Mouse (Mus musculus) spleen, postnatal 4 days (tissue): ENCODE measurements around the gene Stx1b.
"Not testable (repeated sequence)": the region's sequence is repeated elsewhere in the genome, so short reads cannot be mapped to it uniquely, and the experiment has no call there.

Experiments used
- DNase-seq, 2 experiments: peaks; one replicate each; pipeline ENCODE4 v3.0.0; 2022; ENCODE audit warnings: low spot score in 2 of 2

The Stx1b gene

DNA sequence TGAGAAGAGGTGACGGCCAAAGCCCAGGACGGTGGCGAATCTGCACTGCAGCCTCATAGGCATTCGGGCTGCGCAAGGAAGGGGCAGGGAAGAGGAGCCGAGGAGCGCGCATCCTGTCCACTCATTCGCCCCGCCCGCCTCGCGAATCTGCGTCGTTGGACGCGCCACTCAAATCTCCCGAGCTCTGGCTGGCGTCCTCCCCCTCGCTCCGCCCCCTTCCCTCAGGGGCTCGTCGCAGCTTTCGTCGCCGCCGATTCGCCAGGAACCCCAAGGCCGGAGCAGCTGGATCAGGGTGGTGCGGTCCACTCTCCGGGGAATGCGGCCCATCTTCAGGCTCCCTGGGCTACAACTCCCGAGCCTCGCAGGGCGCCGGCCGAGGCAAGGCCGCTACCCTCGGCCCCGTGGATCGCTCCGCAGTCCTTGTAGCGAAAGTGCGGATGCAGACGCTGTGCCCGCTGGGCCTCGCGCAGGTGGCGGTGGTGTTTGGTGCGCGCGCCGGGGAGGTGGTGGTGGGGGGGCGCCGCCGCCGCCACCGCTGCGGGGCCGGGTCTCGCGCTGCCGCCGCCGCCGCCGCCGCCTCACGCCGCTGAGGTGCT lies 47.4 kb downstream of the Stx1b start:
- peak; percentile 97 to 98 for DNase-seq

DNA sequence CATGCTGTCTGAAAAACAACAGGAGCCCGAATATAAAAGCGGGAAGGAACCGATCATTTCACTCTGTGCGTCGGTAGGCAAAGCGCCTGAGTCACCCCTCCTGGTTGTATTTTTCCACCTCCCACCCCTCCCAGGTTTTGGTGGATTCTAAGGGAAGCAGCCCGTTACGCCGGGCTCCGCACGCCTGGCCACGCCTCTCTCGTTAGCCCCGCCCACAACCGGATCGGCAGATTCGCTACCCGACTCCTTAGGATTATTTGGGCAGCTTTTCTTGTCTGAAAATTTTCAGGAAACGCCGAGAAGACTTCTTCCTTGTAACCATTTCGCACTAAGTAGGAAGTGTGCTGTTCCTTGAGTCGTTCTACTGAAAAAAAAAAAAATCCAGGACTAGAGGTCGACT lies 47.9 kb downstream of the Stx1b start, which contains the start of gene Setd1a:
Gene Setd1a, plus strand, starts transcription at position 245 of the 400 bp plus-strand sequence.
- DNase-seq, result peak; percentile 88 to 96

DNA sequence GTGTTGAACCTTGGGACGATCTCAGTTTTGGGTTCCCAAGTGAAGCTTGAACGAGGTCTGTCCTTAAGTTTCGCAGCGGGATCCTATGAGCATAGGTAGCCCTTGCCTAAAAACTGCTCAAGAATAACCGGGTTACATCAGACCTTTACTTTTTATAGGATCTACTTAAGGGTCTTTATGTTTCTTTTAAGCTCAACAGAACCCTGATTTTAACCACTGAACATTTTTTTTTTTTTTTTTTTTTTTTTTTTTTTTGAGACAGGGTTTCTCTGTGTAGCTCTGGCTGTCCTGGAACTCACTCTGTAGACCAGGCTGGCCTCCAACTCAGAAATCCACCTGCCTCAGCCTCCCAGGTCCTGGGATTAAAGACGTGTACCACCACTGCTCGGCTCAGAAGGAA lies 48.5 kb downstream of the Stx1b start:
- DNase-seq, result not testable (repeated sequence)

DNA sequence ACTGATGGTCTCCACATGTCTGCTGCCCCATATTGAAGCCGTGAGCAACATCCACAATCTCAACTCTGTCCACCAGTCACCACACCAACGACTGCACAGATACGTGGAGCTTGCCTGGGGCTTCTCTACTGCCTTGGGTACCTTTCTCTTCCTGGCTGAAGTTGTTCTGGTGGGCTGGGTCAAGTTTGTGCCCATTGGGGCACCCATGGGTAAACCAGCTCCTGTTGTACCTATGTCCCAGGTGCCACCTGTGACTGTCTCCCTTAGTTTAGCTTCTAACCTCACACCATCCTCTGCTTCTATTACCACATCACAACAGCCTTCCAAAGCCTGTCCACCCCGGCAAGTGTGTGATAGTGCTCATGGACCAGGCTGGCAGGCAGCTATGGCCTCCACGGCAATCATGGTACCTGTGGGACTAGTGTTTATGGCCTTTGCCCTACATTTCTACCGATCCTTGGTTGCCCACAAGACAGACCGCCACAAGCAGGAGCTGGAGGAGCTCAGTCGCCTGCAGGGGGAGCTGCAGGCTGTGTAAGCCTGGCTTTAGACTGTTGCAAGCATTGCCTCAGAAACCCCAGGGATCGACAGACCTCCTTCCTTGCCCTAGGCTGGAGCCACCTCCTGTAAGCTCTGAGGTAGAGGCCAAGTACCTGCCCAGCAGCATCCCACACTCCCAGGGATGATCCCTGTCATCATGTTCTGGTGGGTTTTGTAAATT lies 50.5 kb downstream of the Stx1b start:
- DNase-seq, result peak; percentile 81 to 90

DNA sequence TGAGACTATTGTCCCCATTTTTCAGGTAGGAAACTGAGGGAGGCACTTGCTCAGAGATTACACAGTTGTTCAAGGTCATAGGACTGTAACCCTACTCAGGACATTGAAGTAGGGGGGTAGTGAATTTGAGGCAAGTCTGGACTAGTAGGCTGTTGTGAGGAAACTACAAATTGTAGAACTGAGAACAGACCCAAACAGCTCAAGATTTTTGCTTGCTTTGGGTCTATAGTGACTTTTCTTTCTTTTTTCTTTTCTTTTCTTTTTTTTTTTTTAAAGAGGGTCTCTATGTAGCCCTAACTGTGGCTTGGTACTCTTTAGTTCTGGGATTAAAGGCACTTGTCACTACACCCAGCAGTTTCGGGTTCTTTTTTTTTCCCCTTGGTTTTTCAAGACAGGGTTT lies 51.8 kb downstream of the Stx1b start:
- DNase-seq, result no peak

DNA sequence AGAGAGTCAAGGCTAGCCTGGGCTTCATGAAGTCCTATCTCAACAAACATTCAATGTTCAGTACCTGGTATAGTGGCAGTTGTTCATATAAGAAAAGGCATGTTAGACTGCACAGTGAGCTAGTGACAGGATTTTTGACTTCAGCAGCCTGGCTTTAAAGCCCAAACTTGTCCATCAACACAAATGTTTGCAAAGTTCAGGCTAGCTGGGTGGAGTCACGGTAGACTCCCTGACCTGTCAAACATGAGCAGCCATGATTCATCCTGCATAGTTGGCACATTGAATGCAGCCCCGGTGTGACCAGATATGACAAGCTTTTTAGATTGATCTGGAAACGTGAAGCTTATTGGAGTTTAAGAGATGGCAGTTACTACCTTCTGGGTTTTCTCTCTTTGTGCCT lies 52.3 kb downstream of the Stx1b start:
- no peak for DNase-seq

DNA sequence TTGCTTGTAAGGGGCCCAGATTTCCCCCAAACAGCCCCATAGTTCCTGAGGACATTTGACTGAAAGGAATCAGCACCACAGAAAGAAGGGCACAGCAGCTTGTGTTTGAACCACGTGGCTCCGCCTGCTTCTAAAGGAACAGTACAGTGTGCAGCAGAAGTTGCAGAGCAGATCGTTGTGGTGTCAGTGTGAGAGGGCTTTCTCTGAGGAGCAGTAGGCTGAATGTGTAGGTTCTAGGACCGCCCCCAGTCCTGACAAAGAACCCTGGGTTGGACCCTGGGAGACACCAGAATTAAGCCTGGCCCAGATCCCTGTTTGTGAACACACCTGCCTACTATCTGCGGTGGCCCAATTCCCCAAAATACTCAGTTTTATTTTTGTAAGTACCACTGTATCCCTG lies 53.1 kb downstream of the Stx1b start:
- DNase-seq, result no peak

DNA sequence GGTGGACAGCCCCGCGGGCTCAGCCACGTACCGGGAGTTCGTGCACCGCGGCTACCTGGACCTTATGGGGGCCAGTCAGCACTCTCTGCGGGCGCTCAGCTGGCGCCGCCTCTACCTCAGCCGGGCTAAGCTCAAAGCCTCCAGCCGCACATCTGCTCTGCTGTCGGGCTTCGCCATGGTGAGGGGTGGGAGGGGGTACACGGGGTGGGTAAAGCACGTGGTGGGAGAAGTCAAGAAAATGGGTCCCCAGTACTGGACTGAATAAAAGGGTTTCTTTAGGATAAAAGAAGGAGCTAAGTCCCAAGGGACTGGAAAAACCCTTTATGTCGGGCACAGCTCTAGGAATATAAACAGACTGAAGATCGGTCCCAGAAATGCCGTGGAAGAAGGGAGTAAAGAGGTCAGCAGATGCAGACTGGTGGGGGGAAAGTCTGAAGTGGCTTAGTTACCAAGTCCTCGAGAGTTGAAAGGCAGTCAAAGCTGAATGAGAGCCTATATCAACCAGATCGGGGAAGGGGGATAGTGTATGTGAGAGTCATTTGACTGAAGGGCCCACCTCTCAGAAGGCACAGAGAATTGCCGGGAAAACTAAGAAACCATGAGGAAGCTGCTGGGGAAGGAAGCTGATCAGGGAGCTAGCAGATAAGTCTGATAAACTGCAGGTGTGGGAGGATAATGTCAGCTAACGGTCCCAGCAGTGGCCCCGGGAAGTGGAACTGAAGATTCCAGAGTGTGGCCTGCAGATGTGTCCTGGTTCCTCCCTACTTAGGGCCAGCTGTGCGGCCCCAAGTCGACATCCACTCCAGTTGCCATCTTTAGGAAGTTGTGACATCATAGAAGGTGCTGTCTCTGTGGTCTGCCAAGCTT lies 54.1 kb downstream of the Stx1b start:
- DNase-seq, result no peak

DNA sequence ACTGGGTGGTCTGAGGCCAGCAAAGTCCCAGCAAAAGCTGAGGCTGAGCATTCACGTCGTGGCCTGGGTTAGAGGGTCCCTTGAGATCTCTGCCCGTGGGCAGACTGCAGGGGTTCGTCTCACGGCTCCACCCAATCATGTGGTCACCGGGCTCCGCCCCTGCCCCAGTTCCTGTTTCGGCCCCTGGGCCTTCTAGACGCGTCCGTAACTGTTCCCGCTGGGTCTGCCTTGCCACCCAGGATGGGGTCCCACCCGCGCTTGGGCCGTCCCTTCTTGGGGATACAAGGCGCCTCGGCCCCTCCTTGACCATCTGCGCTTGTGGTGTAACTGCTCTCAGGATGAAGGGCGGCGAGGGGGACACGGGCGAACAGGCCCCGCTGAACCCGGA lies 54.7 kb downstream of the Stx1b start, which contains the start of gene Orai3:
Gene Orai3, plus strand, starts transcription at position 165 of the 388 bp plus-strand sequence.
- peak; percentile 84 to 91 for DNase-seq

DNA sequence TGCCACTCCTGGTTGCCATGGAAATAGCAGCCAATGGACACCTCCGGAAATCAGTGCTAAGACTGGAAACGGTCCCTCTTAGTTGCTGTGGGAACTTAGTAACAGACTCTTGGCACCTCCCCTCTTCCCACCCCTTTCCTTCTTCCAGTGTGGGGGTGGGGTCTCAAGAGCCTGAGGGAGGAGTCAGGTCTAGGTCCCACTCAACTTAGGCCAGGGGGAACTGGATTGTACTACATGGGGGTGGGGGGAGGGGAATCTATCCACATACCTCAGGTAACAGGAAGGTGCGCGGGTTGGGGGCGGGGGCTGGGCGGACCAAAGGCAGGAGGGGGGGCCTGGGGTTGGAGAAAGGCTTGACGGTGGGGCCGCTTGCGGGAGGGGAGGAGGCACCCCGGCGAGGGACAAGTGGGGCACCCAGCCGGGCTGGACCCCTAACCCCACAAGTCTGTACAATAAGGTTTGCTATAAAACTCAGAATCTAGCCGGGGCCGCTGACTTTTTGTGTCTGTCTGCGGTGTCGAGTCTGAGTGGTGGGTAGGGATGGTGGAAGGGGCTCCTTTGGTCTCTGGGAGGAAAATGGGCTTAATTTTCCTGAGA lies 55.3 kb downstream of the Stx1b start:
- DNase-seq, result peak; percentile 75 to 79

DNA sequence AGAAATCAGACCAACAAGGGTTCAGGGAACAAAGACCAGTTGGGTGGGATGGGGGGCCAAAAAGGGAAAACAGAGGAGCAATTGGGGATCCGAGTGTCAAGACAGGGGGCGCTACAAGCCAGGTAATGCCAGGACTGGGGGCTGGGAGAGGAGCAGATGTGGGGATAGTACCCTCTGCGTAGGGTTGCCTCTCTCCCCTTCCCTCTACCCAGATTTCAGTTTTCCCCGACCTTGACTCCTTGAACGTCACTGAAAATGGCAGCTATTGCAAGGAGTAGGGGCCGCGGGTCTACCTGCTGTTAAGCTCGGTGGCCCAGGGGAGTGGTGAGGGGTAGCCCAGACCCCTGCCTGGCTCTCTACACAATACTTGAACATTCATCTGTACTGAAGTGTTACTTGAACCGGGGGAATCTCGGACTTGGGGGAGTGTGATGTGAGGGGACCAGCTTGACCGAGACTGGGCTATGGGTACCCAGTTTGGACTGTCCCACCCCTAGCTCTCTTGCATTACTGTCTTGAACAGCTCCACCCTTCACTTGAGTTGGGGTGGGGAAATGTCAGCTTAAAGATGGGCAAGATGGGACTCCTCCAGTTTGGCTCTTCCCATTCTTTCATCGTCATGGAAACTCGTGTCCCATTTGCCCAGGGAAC lies 55.9 kb downstream of the Stx1b start:
- DNase-seq, result peak; percentile 51 to 74

DNA sequence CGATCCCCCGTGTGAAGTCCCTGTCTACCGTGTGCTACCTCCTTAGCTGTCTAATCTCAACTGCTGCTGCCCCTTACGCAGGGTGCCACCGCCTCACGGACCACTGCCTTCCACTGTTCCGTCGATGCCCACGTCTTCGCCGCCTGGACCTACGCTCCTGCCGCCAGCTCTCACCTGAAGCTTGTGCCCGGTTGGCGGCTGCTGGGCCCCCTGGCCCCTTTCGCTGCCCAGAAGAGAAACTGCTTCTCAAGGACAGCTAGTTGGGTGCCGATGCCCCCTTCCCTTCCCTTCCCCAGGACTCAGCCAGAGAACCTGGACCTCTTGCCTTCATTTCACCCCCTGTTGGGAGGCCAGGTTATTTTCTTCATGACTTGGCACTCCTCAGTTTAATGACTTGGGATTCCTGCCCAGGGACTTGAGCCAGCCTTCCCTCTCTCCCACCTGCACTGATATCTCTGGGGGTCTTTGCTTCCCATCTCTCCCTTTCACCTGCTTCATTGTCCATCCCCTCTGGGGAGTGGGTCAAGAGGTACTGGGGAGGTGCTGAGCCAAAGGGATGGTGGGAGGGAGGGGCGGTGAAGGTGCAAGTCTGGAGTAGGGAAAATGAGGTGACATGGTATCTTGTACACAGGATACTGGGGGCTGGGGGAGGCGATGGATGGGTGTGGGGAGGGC lies 56.5 kb downstream of the Stx1b start:
- DNase-seq, result peak in 1 of 2 experiments; percentile 70

DNA sequence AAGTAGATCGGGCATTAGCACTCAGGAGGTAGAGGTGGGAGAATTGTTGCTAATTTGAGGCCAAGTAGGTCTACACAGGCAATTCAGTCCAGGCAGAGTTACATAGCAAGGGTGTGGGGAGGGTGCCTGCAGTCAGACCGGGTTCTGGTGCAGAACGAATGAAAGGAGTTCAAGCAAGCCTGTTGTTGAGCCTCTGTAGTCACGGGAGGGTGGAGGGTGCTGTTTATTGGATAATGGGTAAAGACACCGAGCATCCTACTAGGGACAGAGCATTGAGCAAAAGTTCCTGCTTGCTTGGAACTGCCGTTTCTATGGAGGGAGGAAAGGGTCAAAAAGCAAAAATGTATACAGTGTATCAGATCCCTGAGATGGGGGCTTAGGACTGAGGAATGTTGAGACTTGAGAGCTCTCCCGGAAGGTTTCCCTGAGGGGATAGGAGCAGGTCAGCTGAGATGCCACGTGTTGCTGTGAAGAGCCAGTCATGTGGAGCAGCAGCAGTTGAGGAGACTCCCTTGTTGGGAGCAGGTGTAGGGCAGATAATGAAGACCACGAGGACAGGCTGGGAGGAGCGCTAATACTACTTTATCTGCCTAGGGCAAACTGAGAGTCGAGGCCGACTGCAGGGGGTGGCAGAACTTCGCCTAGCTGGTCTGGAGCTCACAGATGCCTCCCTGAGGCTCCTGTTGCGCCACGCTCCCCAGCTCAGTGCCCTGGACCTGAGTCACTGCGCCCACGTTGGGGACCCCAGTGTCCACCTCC lies 57.3 kb downstream of the Stx1b start:
- DNase-seq, result peak; percentile 83 to 88

DNA sequence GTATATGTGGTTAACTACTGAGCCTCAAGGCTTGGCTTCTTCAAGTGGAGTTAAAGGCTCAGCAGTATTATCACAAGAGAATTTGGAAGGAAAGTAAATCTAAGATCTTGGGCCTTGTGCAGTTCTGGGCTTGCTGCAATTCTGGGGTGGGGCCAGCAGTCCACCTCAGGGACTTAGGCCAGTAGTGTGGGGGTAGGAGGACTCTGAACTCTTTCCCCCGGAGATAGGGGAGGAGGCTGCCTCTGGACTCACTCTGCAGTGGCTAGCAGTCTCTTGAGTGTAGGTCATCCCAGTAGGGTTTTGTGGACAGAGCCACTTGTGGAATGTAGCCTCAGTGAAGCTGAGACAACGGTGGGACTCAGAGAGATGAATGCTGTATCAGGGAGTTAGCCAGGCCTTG lies 58.6 kb downstream of the Stx1b start:
- no peak for DNase-seq

DNA sequence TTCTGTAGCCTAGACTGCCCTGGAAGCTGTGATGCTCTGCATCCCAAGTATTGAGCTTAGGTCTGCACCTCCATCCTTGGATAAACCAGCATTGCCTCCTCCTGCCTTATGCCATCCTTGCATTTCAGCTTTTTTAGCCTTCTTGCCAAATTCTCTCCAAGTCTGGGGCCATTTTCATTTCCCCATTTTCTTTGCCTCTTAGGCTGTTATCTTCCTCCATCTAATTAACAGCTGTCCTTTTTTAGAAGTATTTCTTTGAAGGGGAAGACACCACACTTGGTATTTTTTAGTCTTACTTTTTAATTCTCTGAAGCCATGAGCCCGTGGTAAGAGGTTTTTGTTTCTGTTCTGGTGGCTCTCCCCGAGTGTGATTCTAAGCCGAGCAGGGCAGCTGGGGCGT lies 60.7 kb downstream of the Stx1b start:
- DNase-seq, result no peak

DNA sequence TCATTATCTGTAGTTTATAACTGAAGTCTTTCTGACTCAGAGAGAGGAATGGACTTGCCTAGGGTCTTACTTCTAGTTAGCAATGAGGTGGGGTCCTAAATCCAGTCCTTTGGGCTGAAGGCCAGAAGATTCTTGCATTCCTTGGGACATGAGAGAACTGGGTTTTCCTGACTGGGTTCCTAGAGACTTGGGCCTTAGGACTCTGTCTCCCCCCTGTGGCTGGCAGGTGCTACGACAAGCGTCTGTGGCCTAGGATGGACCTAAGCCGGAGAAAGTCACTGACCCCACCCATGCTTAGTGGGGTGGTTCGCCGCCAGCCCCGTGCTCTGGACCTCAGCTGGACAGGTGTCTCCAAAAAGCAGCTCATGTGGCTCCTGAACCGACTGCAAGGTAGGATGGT lies 63.3 kb downstream of the Stx1b start:
- peak; percentile 74 to 90 for DNase-seq

DNA sequence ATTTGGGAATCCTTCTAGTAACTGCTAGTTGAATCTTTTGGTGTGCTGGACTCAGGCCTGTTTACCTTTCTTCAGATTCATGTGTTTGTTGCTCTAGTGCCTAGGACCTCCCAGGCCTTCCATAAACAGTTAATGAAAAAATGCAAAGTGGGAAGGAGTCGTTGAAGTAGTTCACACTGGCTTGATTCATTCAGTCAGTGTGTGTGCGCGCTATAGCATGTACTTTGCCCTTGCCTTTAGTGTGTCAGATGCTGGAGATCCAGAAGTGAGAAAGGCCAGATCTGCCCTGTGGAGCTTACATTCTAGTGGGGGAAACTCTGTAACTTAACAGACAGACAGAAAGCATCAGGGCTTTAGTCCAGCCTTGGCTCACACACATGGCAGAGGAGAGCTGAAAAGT lies 63.9 kb downstream of the Stx1b start:
- DNase-seq, result no peak

DNA sequence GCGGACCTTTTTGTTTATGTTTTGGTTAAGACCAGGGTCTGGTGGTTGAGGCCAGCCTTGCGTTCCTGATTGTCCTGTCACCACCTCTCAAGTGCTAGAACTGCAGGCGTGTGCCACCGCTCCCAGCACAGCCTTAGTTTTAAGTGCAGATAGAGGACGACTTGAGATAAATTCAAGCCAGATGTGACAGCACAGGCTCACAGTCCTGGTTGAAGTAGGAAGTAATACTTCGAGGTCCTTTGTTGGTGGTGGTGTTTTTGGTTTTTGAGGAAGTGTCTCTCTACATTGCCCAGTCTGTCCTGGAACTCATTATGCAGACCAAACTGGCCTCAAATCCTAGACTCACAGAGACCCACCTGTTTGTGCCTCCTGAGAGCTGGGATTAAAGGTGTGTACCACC lies 64.6 kb downstream of the Stx1b start:
- no peak for DNase-seq
